Mouse (Mus musculus) MEL (cell line): Measurements from ENCODE around the gene Med12l. TPM values are rescaled to one million over a fixed set of nuclear protein-coding genes. Genes with fewer than 3 reads are reported as not detected.

Experiments
- DNase-seq: peaks from one replicate; pipeline ENCODE4 v3.0.0; 2011; ENCODE audit warnings: low read depth, low spot score
- H3K27ac ChIP-seq: 2 replicates; pipeline ENCODE4 v1.5.1; 2012; ENCODE audit warnings: low read depth, mild to moderate bottlenecking, control low read depth, low read length, moderate library complexity; ENCODE audit not compliant: control insufficient read depth
- H3K27me3 ChIP-seq, 2 experiments: fragments of 150-350 bp in 1 of 2; sonication (generic) in 1 of 2; 2 replicates each; pipeline ENCODE4 v1.6.1; 2012; ENCODE audit warnings: low read length in 2 of 2, mild to moderate bottlenecking in 2 of 2, improper control_type of control experiment in 1 of 2, moderate library complexity in 1 of 2; ENCODE audit not compliant: insufficient read depth in 2 of 2, control insufficient read depth in 1 of 2
- H3K36me3 ChIP-seq, 2 experiments: 2 replicates each; pipeline ENCODE4 v1.6.1; 2012 to 2014; ENCODE audit warnings: low read length in 2 of 2, improper control_type of control experiment in 1 of 2, inconsistent platforms in 1 of 2, mild to moderate bottlenecking in 1 of 2; ENCODE audit not compliant: insufficient read depth in 2 of 2, control insufficient read depth in 1 of 2
- H3K4me1 ChIP-seq, 2 experiments: fragments of 150-350 bp in 1 of 2; sonication (generic) in 1 of 2; 2 replicates each; pipeline ENCODE4 v1.6.1; 2012; ENCODE audit warnings: low read length in 2 of 2, improper control_type of control experiment in 1 of 2, mild to moderate bottlenecking in 1 of 2; ENCODE audit not compliant: insufficient read depth in 2 of 2, control insufficient read depth in 1 of 2
- H3K4me3 ChIP-seq, 2 experiments: fragments of 150-350 bp in 1 of 2; sonication (generic) in 1 of 2; 2 replicates each; pipeline ENCODE4 v1.5.1; 2012; ENCODE audit warnings: low read depth in 2 of 2, low read length in 2 of 2, mild to moderate bottlenecking in 2 of 2, moderate library complexity in 2 of 2, control low read depth in 1 of 2, improper control_type of control experiment in 1 of 2; ENCODE audit not compliant: control insufficient read depth in 1 of 2, insufficient read depth in 1 of 2
- H3K79me2 ChIP-seq: 2 replicates; pipeline ENCODE4 v1.6.1; 2012; ENCODE audit warnings: mild to moderate bottlenecking, low read length, moderate library complexity; ENCODE audit not compliant: control insufficient read depth, poor library complexity, insufficient read depth
- H3K9ac ChIP-seq: 2 replicates; pipeline ENCODE4 v1.6.1; 2012; ENCODE audit warnings: low read depth, mild to moderate bottlenecking, control low read depth, low read length, moderate library complexity; ENCODE audit not compliant: control insufficient read depth, poor library complexity, severe bottlenecking
- H3K9me3 ChIP-seq: fragments of 150-350 bp; sonication (generic); replicated peaks from 2 replicates; pipeline ENCODE4 v1.6.1; 2012; ENCODE audit warnings: mild to moderate bottlenecking, low read length, improper control_type of control experiment, moderate library complexity; ENCODE audit not compliant: insufficient read depth
- BHLHE40 ChIP-seq: IDR thresholded peaks from 2 replicates; pipeline ENCODE4 v1.6.1; 2012; ENCODE audit warnings: low read depth, mild to moderate bottlenecking, inconsistent platforms, low read length, improper control_type of control experiment, borderline replicate concordance
- CTCF ChIP-seq, 3 experiments: IDR thresholded peaks in 2 of 3; conservative IDR thresholded peaks in 1 of 3; 2 replicates each; pipeline ENCODE4 v1.5.1; 2011 to 2012; ENCODE audit warnings: low read length in 3 of 3, low read depth in 2 of 3, mild to moderate bottlenecking in 2 of 3, improper control_type of control experiment in 1 of 3, inconsistent platforms in 1 of 3, mixed read lengths in 1 of 3, moderate library complexity in 1 of 3; ENCODE audit not compliant: control insufficient read depth in 1 of 3, insufficient read depth in 1 of 3, poor library complexity in 1 of 3, severe bottlenecking in 1 of 3
- EP300 ChIP-seq, 2 experiments: IDR thresholded peaks; 2 replicates each; pipeline ENCODE4 v1.6.1; 2011; ENCODE audit warnings: improper control_type of control experiment in 2 of 2, low read length in 2 of 2, low read depth in 1 of 2, mild to moderate bottlenecking in 1 of 2
- GABPA ChIP-seq: IDR thresholded peaks from 2 replicates; pipeline ENCODE4 v1.6.1; 2012; ENCODE audit warnings: low read depth, mild to moderate bottlenecking, inconsistent platforms, low read length, improper control_type of control experiment, moderate library complexity
- KAT2A ChIP-seq: conservative IDR thresholded peaks from 2 replicates; pipeline ENCODE4 v1.6.1; 2012; ENCODE audit warnings: low read depth, low read length, improper control_type of control experiment, inconsistent platforms
- MAX ChIP-seq: IDR thresholded peaks from 2 replicates; pipeline ENCODE4 v1.6.1; 2011; ENCODE audit warnings: low read length, improper control_type of control experiment
- MEF2A ChIP-seq: IDR thresholded peaks from 2 replicates; pipeline ENCODE4 v1.6.1; 2014; ENCODE audit warnings: low read depth, mild to moderate bottlenecking, inconsistent platforms, low read length, improper control_type of control experiment; ENCODE audit not compliant: poor library complexity, insufficient replicate concordance, severe bottlenecking; ENCODE audit errors: extremely low read depth
- NRF1 ChIP-seq: IDR thresholded peaks from 2 replicates; pipeline ENCODE4 v1.6.1; 2014; ENCODE audit warnings: low read depth, mild to moderate bottlenecking, inconsistent platforms, low read length, improper control_type of control experiment, moderate library complexity; ENCODE audit not compliant: poor library complexity, insufficient read depth, severe bottlenecking
- POLR2AphosphoS5 ChIP-seq: IDR thresholded peaks from 2 replicates; pipeline ENCODE4 v1.6.1; 2012; ENCODE audit warnings: low read depth, borderline replicate concordance, mild to moderate bottlenecking, inconsistent platforms, low read length, moderate library complexity, mixed read lengths
- RAD21 ChIP-seq: IDR thresholded peaks from 2 replicates; pipeline ENCODE4 v1.6.1; 2011; ENCODE audit warnings: mild to moderate bottlenecking, low read depth, low read length, improper control_type of control experiment
- RCOR1 ChIP-seq: IDR thresholded peaks from 2 replicates; pipeline ENCODE4 v1.6.1; 2012; ENCODE audit warnings: low read depth, mild to moderate bottlenecking, inconsistent platforms, low read length, improper control_type of control experiment
- SIN3A ChIP-seq: IDR thresholded peaks from 2 replicates; pipeline ENCODE4 v1.6.1; 2012; ENCODE audit warnings: low read length, improper control_type of control experiment, inconsistent platforms
- SMC3 ChIP-seq: IDR thresholded peaks from 2 replicates; pipeline ENCODE4 v1.6.1; 2011; ENCODE audit warnings: low read depth, low read length, improper control_type of control experiment
- UBTF ChIP-seq: IDR thresholded peaks from 2 replicates; pipeline ENCODE4 v1.6.1; 2012; ENCODE audit warnings: low read depth, mild to moderate bottlenecking, inconsistent platforms, low read length, improper control_type of control experiment, moderate library complexity, borderline replicate concordance; ENCODE audit not compliant: insufficient read depth
- USF1 ChIP-seq: IDR thresholded peaks from 2 replicates; pipeline ENCODE4 v1.6.1; 2014; ENCODE audit warnings: low read depth, mild to moderate bottlenecking, inconsistent platforms, low read length, improper control_type of control experiment, moderate library complexity
- ZC3H11A ChIP-seq: IDR thresholded peaks from 2 replicates; pipeline ENCODE4 v1.6.1; 2012; ENCODE audit warnings: low read depth, mild to moderate bottlenecking, inconsistent platforms, low read length, improper control_type of control experiment
- polyA plus RNA-seq, 2 experiments: library from polyadenylated mRNA; stranded (reverse) in 1 of 2; unstranded in 1 of 2; fragments of >175 nt in 1 of 2; fragments of >200 nt in 1 of 2; gene quantifications; 2 replicates each; pipeline versions ENCODE4 v1.2.1 to v1.2.4; 2012; ENCODE audit warnings: low replicate concordance in 2 of 2, low read depth in 1 of 2; ENCODE audit not compliant: insufficient read length in 2 of 2, insufficient read depth in 1 of 2, missing spikeins in 1 of 2
- total RNA-seq: library from RNA; depleted of rRNA; stranded (reverse); fragments of 300-350 nt; gene quantifications from 2 replicates; pipeline ENCODE4 v1.2.3, GENCODE M21; 2012

Med12l gene
- total and polyA plus RNA-seq, 3 experiments: 0.03 TPM; not detected in 2

GRCm38 (mm10) chr3:58982896-58983837 lies 22.5 kb upstream of the Med12l start:
- H3K27me3 ChIP-seq: no peaks in the 10 kb centered on the region
- TF ChIP-seq RAD21: peak; percentile 73
- peak; percentile 54 for TF ChIP-seq ZC3H11A
- no peak for TF ChIP-seq USF1
- peak; percentile 65 for TF ChIP-seq SMC3
- no peak for TF ChIP-seq NRF1
- no peak for TF ChIP-seq EP300 (IDR thresholded peaks at IDR 0.05; ENCODE audit: low read depth in 1 of 2, low read length in 2 of 2)
- TF ChIP-seq KAT2A: no peak
- no peak for TF ChIP-seq RCOR1
- TF ChIP-seq CTCF (IDR thresholded peaks at IDR 0.05 in 2 of 3, conservative IDR thresholded peaks at IDR 0.05 in 1 of 3; ENCODE audit: control insufficient read depth in 1 of 3, insufficient read depth in 1 of 3, low read depth in 2 of 3, low read length in 3 of 3, poor library complexity in 1 of 3, severe bottlenecking in 1 of 3): peak; percentile 43 to 80 (median 77)
- TF ChIP-seq, all 39 proteins: peak for 4
- H3K4me3 ChIP-seq: peak overlapping the region; percentile 28 to 54
- no peak overlapping the region for H3K27ac ChIP-seq
- H3K4me1 ChIP-seq: peaks cover 0 to 9% of the 10 kb centered on the region in 2 experiments; a peak in 2 of 4 replicates
- H3K36me3 ChIP-seq: no peaks in the 10 kb centered on the region
- no peaks in the 10 kb centered on the region for H3K79me2 ChIP-seq
- H3K9me3 ChIP-seq: no peaks in the 10 kb centered on the region
- peak overlapping the region; percentile 35 for H3K9ac ChIP-seq
- peak; percentile 82 for DNase-seq

- Histone ChIP-seq H3K9me3 (no peaks in the 10 kb centered on the region), H3K27ac (no peak overlapping the region), H3K36me3 (no peaks in the 10 kb centered on the region), H3K27me3 (no peaks in the 10 kb centered on the region), H3K79me2 (no peaks in the 10 kb centered on the region), H3K9ac (no peak overlapping the region), H3K4me3 (peak overlapping the region in 1 of 2 experiments; percentile 28; a peak in 2 of 4 replicates), H3K4me1 (peaks cover 0 to 9% of the 10 kb centered on the region in 2 experiments; a peak in 2 of 4 replicates)
- DNase-seq: no peak
- TF ChIP-seq ZC3H11A: no peak
- TF ChIP-seq KAT2A: no peak
- TF ChIP-seq EP300 (IDR thresholded peaks at IDR 0.05; ENCODE audit: low read depth in 1 of 2, low read length in 2 of 2): no peak
- TF ChIP-seq BHLHE40: no peak
- no peak for TF ChIP-seq SIN3A
- no peak for TF ChIP-seq MAX
- TF ChIP-seq POLR2AphosphoS5: no peak
- TF ChIP-seq MEF2A: no peak
- TF ChIP-seq RCOR1: no peak
- no peak for TF ChIP-seq SMC3
- TF ChIP-seq UBTF: no peak
- no peak for TF ChIP-seq GABPA
Measured at GRCm38 (mm10) chr3:58983838-58984598, 21.6 kb upstream of the Med12l start.
